Comparison of ENCODE assay signal across 14 mouse cellular contexts in genomic region chr2:3122571-3122970, GRCm38 (mm10).
"Had no signal": no experiment of that assay in that cellular context is flagged by ENCODE, and none has a peak within 500 bp of the region (broad histone marks: within the 10 kb centered on the region; RNA-seq: fewer than 3 reads in every experiment).

No protein-coding gene starts in this region.

- H3K4me2 ChIP-seq: liver, embryonic 11.5 days; liver, embryonic 15.5 days; midbrain, embryonic 13.5 days; neural tube, embryonic 15.5 days had no signal

- H3K9ac ChIP-seq: liver, embryonic 15.5 days; midbrain, embryonic 13.5 days; neural tube, embryonic 15.5 days had no signal

- H3K27me3 ChIP-seq: midbrain, embryonic 13.5 days; neural tube, embryonic 15.5 days had no signal

- DNase-seq: kidney, adult 9 months; kidney, postnatal 10 days; lung, adult 2 months; right cerebral cortex, adult 18-20 months; spleen, adult 18-20 months; thymus, adult 18-20 months; thymus, postnatal 14 days had no signal

- H3K36me3 ChIP-seq: limb, embryonic 10.5 days; liver, embryonic 15.5 days; midbrain, embryonic 13.5 days; neural tube, embryonic 15.5 days had no signal

- H3K4me1 ChIP-seq: liver, embryonic 15.5 days had no signal

- ATAC-seq: lung, postnatal 0 days; midbrain, embryonic 13.5 days had no signal

- H3K27ac ChIP-seq: left cerebral cortex, adult 2 months; limb, embryonic 10.5 days; liver, embryonic 15.5 days; midbrain, embryonic 13.5 days; neural tube, embryonic 15.5 days had no signal

- H3K9me3 ChIP-seq: limb, embryonic 10.5 days; liver, embryonic 15.5 days; midbrain, embryonic 13.5 days; neural tube, embryonic 15.5 days had no signal

- H3K4me3 ChIP-seq: left cerebral cortex, adult 2 months; limb, embryonic 10.5 days; liver, embryonic 15.5 days; midbrain, embryonic 13.5 days; neural tube, embryonic 15.5 days had no signal
